Mouse (Mus musculus) olfactory bulb, adult 2 months (tissue): ENCODE measurements around the gene Sigirr.

Source experiments
- CTCF ChIP-seq: fragments of 200-500 bp; IDR thresholded peaks from 2 replicates; pipeline ENCODE4 v1.5.1; 2012; ENCODE audit warnings: low read depth, mild to moderate bottlenecking, low read length, moderate library complexity; ENCODE audit not compliant: insufficient read depth
- POLR2A ChIP-seq: fragments of 200-500 bp; IDR thresholded peaks from 2 replicates; pipeline ENCODE4 v1.6.1; 2012; ENCODE audit warnings: mild to moderate bottlenecking, low read depth, low read length, moderate library complexity; ENCODE audit not compliant: insufficient read depth

- TF ChIP-seq CTCF (no peak), POLR2A (no peak)
Measured at GRCm38 (mm10) chr7:141052016-141052415, 48.4 kb downstream of the Sigirr start.
